Mouse (Mus musculus): ENCODE measurements around the gene Rbm10.

DNA sequence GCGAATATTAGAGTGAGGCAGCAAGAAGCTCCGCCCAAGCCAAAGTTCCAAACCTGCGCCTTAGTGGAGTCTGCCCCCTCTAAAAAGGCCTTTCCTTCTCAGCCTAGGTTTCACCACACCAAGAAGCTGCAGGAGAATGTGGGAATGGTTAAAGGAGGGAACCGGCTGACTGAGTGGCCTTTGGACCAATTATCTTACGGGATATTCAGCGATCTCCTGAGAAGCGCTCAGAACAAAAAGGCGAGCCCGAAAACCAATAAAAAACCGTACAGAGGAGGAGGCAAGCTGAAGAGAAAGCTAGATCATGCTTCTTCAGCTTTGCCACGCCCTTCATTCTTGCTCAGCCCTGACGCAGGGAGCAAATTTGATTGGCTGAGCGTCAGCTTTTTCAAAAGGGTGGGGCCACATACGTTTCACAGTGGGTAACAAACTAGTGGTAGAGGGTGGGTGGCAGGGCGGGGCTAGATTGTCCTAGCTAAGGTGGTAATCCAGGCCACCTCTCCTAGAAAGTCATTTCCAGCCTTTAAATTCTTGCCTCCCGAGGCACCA, 70.3 kb downstream of the Rbm10 start, which contains the start of gene Cdk16:
- TF ChIP-seq CTCF (IDR thresholded peaks at IDR 0.05; ENCODE audit: low read depth), result no peak
- TF ChIP-seq EP300 (optimal IDR thresholded peaks at IDR 0.05), result no peak
